Mouse (Mus musculus) mature B cell (primary cell): ENCODE measurements around the gene 1190005I06Rik.

Experiments used
- in situ Hi-C: fragments of 300-500 bp; cut with MboI; formaldehyde crosslinking; loops from 2 replicates; pipeline ENCODE4 v1.14.3; 2019

1190005I06Rik gene

DNA sequence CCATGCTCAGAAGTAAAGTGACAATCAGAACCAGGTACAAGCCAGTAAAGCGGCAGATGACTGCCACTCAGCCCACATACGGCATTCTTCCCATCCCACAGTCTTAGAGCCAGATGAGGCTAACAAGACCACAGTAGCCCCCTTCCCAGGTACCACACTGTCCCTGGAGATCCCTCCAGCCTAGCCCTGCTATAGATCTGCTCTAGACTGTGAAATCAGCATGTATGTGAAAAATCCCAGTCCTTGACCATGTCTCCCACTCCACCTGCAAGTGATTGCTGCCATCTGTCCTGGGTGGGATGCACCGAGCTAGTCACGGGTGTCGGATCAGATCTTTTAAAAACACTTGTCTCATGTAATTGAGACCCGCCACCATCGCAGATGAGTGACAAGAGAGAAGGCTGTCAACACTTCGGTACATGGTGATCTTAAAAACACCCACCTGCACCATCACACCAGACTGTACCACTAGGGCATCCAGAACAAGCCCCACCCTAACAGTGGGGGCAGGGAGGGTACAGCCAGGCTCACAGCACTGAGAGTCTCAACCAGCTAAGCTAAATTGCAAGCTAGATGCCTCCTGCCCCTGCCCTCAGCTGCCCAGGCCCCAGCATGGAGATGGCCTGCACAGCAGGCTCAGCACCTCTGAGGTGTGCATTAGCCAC, 67.0 kb downstream of the 1190005I06Rik start:
- in situ Hi-C loops: no loop called here

DNA sequence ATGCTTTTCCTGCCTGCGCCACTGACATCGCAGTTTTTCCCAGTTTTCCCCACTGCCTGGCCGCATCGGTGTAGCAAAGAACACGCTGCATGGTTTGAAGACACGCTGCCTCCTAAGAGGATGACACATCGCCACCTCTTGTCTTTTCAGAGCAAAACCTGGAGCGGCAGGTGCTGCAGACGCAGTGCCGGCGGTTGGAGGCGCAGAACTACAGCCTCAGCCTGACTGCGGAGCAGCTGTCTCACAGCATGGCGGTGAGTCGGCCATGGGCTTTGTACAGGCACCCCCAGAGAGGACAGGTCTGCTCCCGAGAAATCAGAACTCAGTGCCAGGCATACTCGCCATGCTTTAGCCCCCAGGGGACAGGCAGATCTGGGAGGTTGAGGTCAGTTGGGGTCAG, 69.6 kb downstream of the 1190005I06Rik start:
- in situ Hi-C loops: no loop called here

DNA sequence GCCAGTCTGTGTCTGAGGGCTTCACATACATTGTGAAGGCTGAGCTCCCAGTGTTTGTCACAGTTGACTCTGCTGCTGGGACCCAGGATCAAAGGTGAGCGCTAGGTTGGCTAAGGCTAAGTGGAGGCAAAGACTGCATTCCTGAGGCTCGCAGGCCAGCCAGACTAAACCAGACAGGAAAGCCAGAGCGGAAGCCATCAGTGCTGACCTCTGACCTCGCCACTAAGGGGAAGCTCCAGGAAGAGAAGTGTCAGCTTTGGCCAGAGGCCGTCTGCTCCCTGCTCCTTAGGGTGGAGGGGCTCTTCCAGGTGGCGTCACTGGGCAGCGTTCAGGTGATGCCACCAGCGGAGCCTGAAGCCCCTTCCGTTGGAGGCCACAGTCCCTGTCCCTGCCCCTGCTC, 71.6 kb downstream of the 1190005I06Rik start:
- in situ Hi-C loops: no loop called here

DNA sequence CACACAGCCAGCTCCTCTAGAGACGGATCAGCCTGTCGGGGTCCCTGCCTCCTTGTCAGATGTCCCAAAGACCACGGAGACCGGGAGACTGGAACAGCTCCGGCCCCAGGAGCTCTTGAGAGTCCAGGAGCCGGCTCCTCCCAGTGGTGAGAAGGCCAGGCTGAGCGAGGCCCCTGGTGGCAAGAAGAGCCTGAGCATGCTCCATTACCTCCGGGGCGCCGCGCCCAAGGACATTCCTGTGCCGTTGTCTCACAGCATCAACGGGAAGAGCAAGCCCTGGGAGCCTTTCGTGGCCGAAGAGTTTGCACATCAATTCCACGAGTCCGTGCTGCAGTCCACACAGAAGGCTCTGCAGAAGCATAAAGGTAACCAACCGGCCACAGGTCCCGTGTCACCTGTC, 72.5 kb downstream of the 1190005I06Rik start:
- in situ Hi-C loops: no loop called here

DNA sequence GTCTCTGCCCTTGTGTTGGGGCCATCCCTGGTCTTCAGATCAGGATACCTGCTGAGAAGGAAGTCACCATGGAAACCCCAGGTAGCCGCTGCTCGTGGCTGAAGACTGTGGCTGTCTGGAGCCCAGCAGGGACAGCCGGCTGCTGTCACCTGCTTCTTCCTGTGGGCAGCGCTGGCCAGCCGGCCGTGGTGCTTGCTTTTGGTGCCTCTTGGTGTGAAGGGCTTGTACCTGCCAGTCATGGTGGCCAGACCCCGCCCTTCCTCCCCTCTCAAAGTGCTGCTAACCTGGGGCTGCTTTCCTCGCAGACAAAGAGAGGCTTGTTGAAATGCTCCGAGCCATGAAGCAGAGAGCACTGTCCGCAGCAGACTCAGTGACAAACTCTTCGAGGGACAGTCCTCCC, 73.6 kb downstream of the 1190005I06Rik start:
- in situ Hi-C loops: no loop called here

DNA sequence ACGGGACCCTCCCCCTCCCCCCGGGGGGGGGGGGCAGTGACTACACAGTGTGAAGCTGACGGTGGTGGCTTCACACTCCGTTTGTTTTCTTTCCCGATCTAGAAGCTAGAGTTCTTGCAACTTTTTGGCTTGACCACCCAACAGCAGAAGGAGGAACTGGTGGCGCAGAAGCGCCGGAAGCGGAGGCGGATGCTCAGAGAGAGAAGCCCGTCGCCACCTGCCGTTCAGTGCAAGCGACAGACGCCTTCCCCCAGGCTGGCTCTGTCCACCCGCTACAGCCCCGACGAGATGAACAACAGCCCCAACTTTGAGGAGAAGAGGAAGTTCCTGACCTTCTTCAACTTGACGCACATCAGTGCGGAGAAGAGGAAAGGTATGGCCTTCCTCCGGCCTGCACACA, 74.9 kb downstream of the 1190005I06Rik start:
- in situ Hi-C loops: no loop called here

DNA sequence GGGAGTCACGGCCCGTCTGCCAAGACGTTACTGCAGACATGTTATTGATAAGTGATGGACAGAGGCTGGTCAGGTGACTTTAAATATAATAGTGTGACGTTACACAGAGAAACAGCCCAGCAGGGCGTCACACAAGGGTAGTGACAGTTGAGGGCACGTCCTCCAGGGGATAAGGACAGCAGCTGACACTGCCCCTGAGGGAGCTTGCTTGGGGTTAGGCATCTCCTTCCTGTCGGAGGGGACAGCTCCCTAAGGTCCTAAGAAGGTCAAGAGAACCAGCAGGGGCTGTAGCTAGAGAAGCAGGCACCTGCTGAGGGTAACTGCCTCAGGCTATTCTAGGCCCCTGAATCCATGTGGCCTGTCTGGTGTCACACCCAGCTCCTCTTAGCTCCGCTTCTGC, 75.9 kb downstream of the 1190005I06Rik start:
- in situ Hi-C loops: no loop called here

DNA sequence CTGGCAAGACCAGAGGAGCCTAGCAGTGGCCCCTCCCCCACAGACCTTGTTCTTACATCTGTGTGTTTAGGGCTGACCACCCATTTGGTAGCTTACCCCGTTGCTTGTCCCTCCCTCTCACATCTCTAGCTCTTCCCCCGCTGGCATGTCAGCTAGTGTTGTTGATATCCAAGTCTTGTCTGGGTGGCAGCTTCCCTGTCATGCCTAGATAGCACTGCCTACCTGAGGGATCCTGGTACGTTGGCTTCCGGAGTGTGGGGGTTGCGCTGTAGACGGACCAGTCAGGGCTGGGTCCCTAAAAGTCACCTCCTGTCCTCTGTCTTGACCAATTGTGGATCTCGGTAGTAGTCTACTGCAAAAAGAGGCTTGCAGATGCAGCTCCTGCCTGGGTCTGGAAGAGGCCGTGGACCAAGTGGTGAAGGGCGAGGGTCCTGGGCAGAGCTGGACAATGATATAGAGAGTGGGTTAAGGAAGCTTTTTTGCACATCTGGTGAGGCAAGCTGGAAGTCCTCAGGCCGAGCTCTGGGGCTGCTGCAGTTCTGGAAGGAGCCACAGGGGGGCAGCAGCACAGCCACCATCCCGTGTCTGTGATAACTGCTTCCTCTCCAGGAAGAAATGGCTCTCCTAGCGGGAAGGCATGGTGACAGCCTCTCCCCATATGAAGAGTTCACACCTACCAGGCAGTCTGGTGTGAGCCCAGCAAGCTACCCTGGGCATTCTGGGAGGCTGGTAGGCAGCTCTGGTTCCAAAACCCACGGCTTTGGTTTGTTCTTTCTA, 77.3 kb downstream of the 1190005I06Rik start:
- in situ Hi-C loops: no loop called here

DNA sequence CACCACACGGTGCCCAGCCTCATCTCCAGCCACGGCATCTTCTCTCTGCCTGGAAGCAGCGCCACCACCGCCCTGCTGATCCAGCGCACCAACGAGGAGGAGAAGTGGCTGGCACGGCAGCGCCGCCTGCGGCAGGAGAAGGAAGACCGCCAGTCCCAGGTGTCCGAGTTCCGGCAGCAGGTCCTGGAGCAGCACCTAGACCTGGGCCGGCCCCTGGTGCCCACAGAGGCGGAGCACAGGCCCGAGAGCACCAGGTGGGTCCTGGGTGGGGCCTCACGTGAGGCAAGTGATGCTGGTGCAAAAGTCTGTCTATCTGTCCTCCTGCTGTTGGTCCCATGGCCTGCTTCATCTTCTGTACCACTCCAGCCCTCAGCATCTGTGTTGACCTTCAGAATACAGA, 78.3 kb downstream of the 1190005I06Rik start:
- in situ Hi-C loops: no loop called here

DNA sequence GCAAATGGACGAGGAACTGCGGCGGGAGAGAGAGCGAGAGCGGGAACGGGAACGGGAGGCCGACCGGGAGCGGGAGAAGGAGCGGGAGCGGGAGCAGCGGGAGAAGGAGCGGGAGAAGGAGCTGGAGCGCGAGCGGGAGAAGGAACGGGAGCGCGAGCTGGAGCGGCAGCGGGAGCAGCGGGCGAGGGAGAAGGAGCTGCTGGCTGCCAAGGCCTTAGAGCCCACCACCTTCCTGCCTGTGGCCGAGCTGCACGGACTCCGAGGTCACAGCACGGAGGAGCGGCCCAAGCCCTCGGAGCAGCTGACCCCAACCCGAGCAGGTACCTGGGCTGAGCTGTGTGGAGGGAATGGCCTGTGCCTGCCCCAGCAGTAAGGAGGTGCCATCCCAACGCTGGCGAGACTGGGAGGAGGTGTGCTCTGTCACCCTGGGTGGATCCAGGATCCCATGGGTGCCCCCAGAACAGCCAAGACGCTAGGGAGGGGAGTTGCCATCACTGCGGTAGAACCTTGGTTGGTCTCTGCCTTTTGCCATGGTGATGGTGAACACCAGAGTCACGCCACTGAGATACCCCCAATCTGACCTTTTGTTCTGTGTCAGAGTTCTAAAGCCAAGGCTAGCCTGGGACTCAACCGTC, 79.2 kb downstream of the 1190005I06Rik start:
- in situ Hi-C loops: no loop called here

DNA sequence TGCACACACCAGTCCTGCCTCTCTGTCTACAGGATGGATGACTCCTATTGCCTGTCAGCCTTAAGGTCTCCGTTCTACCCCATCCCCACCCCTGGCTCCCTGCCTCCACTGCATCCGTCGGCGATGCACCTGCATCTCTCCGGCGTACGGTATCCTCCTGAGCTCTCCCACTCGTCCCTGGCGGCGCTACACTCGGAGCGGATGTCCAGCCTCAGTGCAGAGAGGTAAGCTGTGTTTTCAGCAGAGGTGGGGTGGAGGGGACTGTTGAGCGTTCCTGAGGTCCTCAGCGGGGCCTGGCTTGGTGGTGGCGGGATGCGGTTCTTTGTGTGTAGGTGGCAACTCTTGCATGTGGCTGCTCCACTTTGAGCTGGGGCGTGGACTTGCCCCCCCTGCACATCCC, 79.7 kb downstream of the 1190005I06Rik start:
- in situ Hi-C loops: no loop called here

DNA sequence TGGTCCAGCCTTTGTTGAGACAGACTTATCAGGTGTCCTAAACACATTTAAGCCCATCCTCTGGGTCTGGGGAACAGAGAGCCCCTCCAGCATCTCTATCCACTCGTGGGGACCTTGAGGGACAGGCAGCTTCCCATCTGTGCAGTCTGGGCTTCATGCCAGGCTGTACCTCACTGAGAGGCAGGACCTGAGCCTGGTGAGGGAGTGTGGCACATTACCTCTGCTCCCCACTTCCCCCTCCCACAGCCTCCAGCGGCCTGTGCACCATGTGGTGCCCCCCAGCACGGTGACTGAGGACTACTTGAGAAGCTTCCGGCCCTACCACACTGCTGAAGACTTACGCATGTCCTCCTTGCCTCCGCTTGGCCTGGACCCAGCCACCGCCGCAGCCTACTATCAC, 80.8 kb downstream of the 1190005I06Rik start:
- in situ Hi-C loops: no loop called here

DNA sequence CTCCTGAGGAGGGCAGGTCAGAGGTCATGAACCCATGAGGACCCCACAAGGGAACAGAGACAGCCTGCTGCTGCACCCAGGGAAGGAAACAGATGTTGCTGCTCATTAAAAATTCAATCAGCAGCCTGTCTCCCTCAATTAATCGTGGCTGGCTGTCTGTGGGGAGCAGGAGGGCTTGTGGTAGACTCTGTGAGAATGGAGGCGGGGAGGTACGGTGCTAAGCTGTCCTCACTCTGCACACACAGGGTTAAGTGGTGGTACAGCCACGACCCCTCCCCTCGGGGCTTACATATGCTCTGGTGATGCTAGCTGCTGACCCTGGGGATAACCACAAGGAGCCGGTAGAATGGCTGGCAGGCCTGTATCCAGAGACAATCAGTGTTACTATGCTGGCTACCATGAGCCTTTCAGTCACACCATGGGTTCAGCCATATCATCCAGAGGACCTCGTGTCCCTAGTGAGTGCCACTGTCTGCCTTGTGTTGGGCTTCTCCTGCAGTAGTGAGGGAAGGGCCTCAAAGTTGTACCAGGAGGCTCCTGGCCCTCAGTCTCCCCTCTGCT, 82.2 kb downstream of the 1190005I06Rik start:
- in situ Hi-C loops: no loop called here

DNA sequence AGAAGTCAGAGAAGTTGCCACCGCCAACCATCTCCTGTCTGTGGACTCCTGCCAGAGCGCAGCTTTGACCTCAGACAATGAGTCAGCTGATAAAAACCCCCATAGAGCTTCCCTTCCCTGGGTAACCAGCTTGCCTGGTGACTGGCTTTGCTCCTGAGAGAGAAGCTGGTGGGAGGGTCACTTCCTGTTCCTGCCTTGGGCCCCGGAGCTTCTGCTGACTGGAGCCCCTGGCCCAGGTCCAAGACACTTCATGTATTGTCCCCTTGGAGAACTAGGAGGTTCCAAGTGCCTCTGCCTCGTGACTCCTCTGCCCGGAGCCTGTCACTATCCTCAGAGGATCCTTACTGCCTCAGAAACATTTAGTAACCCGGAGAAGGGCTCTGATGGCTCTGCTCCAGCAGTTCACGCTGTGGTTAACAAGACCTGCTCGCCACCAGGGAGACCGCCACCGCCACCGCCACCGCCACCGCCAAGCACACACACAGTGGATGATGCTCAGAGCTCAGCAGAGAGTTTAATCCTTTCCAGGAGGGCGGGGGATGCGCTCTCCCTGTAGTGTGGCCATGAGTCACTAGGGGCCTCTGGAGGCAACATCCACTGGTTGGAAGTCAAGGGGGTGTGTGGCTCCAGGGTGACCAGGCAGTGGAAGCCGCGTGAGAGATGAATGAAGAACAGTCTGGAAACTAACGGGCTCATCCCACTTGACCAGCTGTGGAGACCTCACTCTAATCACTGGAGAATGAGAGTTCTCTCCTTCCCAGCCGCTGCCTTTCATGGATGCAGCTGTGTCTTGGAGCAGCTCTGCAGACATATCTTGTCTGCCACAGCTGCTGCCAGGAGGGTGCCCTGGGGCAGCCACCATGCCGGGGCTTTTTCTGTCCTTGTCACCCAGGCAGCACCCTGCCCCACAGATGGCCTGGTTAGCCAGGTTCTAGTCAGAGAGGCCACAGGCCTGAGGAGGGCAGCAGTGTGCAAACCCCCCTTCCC, 83.3 kb downstream of the 1190005I06Rik start:
- in situ Hi-C loops: no loop called here

DNA sequence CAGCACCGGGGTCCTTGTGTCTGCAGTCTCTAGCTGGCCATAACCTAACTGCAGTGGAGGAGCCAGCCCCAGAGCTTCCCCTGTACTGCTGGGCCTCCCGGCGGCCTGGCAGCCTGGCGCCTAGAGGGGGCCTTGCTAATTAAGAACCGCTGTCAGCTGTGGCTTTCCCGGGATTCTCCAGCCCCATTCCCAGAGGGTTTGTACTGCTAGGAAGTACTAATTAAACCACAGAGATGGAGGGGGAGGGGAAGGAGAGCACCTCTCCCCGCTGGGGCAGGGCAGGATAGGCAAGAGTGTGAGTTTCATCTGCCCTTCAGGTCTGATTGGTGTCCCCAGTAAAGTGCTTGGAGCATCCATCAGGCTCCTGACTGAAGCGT, 84.1 kb downstream of the 1190005I06Rik start:
- in situ Hi-C loops: no loop called here

DNA sequence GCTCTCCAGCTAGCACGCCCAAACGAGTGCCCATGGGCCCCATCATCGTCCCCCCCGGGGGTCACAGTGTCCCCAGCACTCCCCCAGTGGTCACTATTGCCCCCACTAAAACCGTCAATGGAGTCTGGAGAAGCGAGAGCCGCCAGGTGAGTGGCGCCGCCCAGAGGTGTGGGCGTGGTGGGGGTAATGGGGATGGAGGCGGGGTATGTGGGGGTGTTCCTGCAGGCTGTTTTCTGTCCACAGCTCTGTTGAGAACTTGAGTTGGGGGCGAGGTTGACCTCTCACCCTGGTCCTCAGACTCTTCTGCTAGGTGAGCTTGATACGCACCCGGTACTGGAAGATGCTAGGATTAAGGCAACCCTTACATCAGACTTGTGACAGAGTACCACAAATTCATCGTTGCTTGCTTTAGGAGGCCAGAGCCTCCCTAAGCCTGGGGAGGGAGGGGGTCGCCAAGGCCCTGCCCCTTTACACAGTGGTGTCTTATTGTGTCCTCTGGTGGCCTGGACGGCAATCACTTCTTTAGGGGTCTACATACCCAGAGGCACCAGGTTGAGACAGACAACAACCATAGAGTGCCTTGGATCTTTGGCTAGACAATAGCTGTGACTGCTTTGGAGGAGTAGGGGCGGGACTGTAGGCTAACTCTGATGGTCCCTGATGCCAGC, 84.6 kb downstream of the 1190005I06Rik start:
- in situ Hi-C loops: no loop called here

DNA sequence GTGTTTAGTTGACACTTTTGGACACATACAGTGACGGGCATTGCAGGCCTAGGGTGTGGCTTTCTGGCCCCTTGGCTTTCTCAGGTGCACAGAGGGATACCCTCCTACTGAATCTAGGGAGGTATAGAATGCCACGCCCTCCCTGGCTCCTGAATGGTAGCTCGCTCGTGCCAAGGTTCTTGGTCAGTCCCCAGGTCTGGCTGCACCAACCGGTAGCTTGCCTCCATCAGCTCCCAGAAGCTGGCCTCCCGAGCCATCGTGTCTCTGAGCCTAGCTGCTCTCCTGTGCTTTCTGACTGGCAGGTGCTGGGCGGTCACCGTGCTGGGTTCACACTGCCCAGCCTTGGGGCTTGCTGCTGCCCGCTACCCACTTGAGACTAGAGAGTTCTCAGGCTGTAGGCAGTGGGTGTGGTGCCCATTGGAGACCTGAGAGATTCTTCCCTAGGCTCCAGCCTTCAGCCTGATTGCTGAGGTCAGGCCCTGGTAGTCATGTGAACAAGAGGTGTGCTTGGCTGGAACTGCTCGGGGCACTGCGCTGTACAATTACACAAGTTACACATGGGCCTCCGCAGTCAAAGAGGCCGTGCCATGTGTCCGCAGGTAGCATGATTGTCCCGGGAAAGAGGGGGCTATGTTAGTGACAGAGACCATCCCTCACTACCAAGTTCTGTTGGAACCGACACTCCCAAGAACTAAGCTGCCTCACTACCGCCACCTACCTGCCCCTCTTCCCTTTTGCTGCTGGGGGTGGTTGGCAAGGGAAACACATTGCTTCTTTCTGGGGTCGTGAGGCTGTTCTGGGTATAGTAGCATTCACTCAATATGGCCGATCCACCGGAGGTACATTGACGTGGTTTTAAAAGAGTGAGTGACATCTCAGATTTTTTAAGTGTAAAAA, 85.6 kb downstream of the 1190005I06Rik start:
- in situ Hi-C loops: no loop called here

DNA sequence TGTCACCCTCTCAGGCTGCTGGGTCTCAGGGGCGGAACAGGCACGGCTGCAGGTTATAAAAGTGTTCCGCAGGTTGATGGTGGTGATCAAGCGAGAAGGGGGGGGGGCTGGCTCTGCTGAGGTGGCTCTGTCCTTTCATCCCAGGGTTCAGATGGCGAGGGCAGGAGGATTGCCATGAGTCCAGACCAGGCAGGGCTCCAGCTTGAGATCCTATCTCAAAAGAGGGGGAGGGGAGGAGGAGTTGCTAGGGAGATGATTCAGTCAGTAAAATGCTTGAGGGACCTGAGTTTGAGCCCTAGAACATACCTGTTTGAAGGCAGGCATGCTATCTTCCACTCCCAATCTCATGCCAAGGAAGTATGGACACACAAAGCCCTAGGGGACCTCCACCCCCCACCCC, 86.9 kb downstream of the 1190005I06Rik start:
- in situ Hi-C loops: no loop called here

DNA sequence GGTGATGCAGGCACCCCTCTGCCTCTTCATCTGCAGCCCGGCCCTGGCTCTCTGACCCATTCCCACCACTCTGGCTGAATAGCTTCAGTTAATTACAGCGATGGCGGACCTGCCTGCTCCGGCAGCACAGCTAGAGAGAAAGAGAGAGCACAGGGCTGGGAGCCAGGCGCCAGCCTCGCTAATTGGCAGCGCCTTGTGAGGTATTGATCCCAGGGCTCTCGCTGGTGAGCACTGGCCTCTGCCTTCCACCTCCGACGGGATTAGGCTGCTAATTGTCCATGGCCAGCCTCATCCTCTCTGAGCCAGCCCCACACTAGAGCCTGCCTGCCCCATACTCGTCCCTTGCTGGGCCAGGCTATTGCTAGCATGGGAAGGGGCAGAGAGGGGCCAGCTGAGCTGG, 87.8 kb downstream of the 1190005I06Rik start:
- in situ Hi-C loops: no loop called here
